In genomic region chr2:169447495-169448280, GRCm38 (mm10) we compare ENCODE assay signal across 17 mouse cellular contexts.
DNase-seq lines count a peak whose midpoint lies in the region; ATAC-seq and TF ChIP-seq lines count a peak whose summit lies in the region.
"Had no signal": no experiment of that assay in that cellular context is flagged by ENCODE, and none has a peak within 500 bp of the region (broad histone marks: within the 10 kb centered on the region; RNA-seq: fewer than 3 reads in every experiment).

No protein-coding gene starts in this region.

- no peaks in the 10 kb centered on the region for H3K27me3 ChIP-seq in forebrain, embryonic 14.5 days (replicated peaks; ENCODE audit: control insufficient read depth, insufficient read depth, low read length)
- no peaks in the 10 kb centered on the region for H3K27me3 ChIP-seq in forebrain, embryonic 10.5 days (ENCODE audit: poor library complexity, severe bottlenecking)
- H3K27me3 ChIP-seq: limb, embryonic 12.5 days; midbrain, embryonic 13.5 days; neural tube, embryonic 12.5 days had no signal

- intact Hi-C loops in gastrocnemius, adult 2 months (cut with DNase I), result no loop called here

- H3K9ac ChIP-seq in forebrain, embryonic 14.5 days (ENCODE audit: low read length), result no peak overlapping the region
- H3K9ac ChIP-seq: limb, embryonic 12.5 days; midbrain, embryonic 13.5 days; neural tube, embryonic 12.5 days had no signal

- H3K9me3 ChIP-seq in forebrain, embryonic 14.5 days (replicated peaks; ENCODE audit: control insufficient read depth, low read length), result no peaks in the 10 kb centered on the region
- no peaks in the 10 kb centered on the region for H3K9me3 ChIP-seq in forebrain, embryonic 10.5 days
- H3K9me3 ChIP-seq: limb, embryonic 12.5 days; midbrain, embryonic 13.5 days; neural tube, embryonic 12.5 days had no signal

- no peak for TF ChIP-seq CTCF in gastrocnemius, adult 2 months (IDR thresholded peaks at IDR 0.05)

- 80% methylated on average over 6 of the region's 6 CpGs for WGBS in forebrain, embryonic 14.5 days
- WGBS in forebrain, embryonic 10.5 days, result 85% methylated on average over 6 of the region's 6 CpGs

- peaks cover 14% of the 10 kb centered on the region; the same call in 1 of the 2 replicates for H3K4me1 ChIP-seq in forebrain, embryonic 14.5 days (ENCODE audit: control insufficient read depth, insufficient read depth, low read length)
- peaks cover 11% of the 10 kb centered on the region; the same call in 1 of the 2 replicates for H3K4me1 ChIP-seq in forebrain, embryonic 10.5 days
- H3K4me1 ChIP-seq: limb, embryonic 12.5 days; neural tube, embryonic 12.5 days had no signal

- no peak overlapping the region for H3K4me2 ChIP-seq in forebrain, embryonic 14.5 days (ENCODE audit: low read length)
- H3K4me2 ChIP-seq: limb, embryonic 12.5 days; midbrain, embryonic 13.5 days; neural tube, embryonic 12.5 days had no signal

- no peaks in the 10 kb centered on the region for H3K36me3 ChIP-seq in forebrain, embryonic 14.5 days (ENCODE audit: control insufficient read depth, insufficient read depth, low read length)
- H3K36me3 ChIP-seq in forebrain, embryonic 10.5 days (replicated peaks), result no peaks in the 10 kb centered on the region
- H3K36me3 ChIP-seq: limb, embryonic 12.5 days; midbrain, embryonic 13.5 days; neural tube, embryonic 12.5 days had no signal

- H3K4me3 ChIP-seq in forebrain, embryonic 14.5 days (ENCODE audit: low read depth, low read length), result no peak overlapping the region
- H3K4me3 ChIP-seq in forebrain, embryonic 10.5 days, result no peak overlapping the region
- no peak overlapping the region for H3K4me3 ChIP-seq in gastrocnemius, adult 2 months
- H3K4me3 ChIP-seq: heart, adult 2 months; limb, embryonic 12.5 days; midbrain, embryonic 13.5 days; neural tube, embryonic 12.5 days had no signal

- no peak for ATAC-seq in forebrain, embryonic 14.5 days
- peak; percentile 52; the same call in 1 of the 2 replicates for ATAC-seq in frontal cortex, adult (ENCODE audit: low TSS enrichment)
- ATAC-seq: midbrain, embryonic 13.5 days had no signal

- no peak overlapping the region for H3K27ac ChIP-seq in forebrain, embryonic 14.5 days (ENCODE audit: low read depth, low read length)
- no peak overlapping the region for H3K27ac ChIP-seq in forebrain, embryonic 10.5 days
- H3K27ac ChIP-seq in gastrocnemius, adult 2 months, result no peak overlapping the region
- H3K27ac ChIP-seq: heart, adult 2 months; kidney, postnatal 0 days; limb, embryonic 12.5 days; midbrain, embryonic 13.5 days; neural tube, embryonic 12.5 days had no signal

- peak; percentile 53 for DNase-seq in forebrain, embryonic 14.5 days (ENCODE audit: low spot score)
- DNase-seq in forebrain, embryonic 10.5 days (ENCODE audit: extremely low spot score, low spot score), result no peak
- DNase-seq in layer of hippocampus, postnatal 10 days (ENCODE audit: low spot score in 2 of 2), result peak; percentile 57 to 60
- peak; percentile 23 to 43 for DNase-seq in lung, postnatal 4 days
- DNase-seq in gastrocnemius, postnatal 25 days, result no peak
- DNase-seq in gastrocnemius, adult 2 months, result no peak
- no peak for DNase-seq in embryo, embryonic 10 days (ENCODE audit: low spot score)
- DNase-seq: adrenal gland, postnatal 14 days; cerebellum, adult 11-12 months; heart, adult 2 months; heart, postnatal 10 days; thymus, postnatal 25 days had no signal

Comparison
In these comparisons a context has a peak if more than half of its experiments do, and no peak if none do; other contexts are left out.
1. DNase-seq: peak in forebrain, embryonic 14.5 days (single experiment), layer of hippocampus, postnatal 10 days (2 of 2) and lung, postnatal 4 days (2 of 2); none in forebrain, embryonic 10.5 days (single experiment), gastrocnemius, postnatal 25 days (single experiment), gastrocnemius, adult 2 months (single experiment) and embryo, embryonic 10 days (single experiment).